In genomic region chr8:120735770-120736481, GRCm38 (mm10) we compare ENCODE assay signal across 8 mouse cellular contexts. TPM values are rescaled to one million over a fixed set of nuclear protein-coding genes. Genes with fewer than 3 reads are reported as not detected.
A peak's percentile ranks its signal among the peaks of the same experiment; 100 is the strongest.
DNase-seq lines count a peak whose midpoint lies in the region; ATAC-seq lines count a peak whose summit lies in the region.

TSS of gene Irf8 (plus strand) at chr8:120736358.

- peak; percentile 73; the same call in 1 of the 2 replicates for ATAC-seq in embryonic facial prominence, embryonic 13.5 days (ENCODE audit: insufficient number of reproducible peaks, insufficient read depth, low FRiP score, low TSS enrichment, low read depth)
- ATAC-seq in midbrain, embryonic 11.5 days (ENCODE audit: low FRiP score) = peak; percentile 87

- DNase-seq in adrenal gland, postnatal 36 days = peak; percentile 93 to 94
- DNase-seq in heart, adult 18-20 months = peak; percentile 92 to 93
- peak; percentile 87 for DNase-seq in kidney, adult 11 months
- peak; percentile 84 for DNase-seq in limb, embryonic 10.5 days (ENCODE audit: low spot score)
- DNase-seq in midbrain, embryonic 11.5 days (ENCODE audit: low spot score, missing footprints) = peak; percentile 97
- DNase-seq in right cerebral cortex, postnatal 4 days = peak; percentile 88
- DNase-seq in urinary bladder, postnatal 4 days (ENCODE audit: low spot score in 2 of 2) = peak; percentile 83 to 89

- H3K9me3 ChIP-seq in embryonic facial prominence, embryonic 13.5 days = no peaks in the 10 kb centered on the region
- no peaks in the 10 kb centered on the region for H3K9me3 ChIP-seq in limb, embryonic 10.5 days (replicated peaks)
- H3K9me3 ChIP-seq in midbrain, embryonic 11.5 days (ENCODE audit: control insufficient read depth, low read length) = no peaks in the 10 kb centered on the region

- peak within 1 kb of the TSS; percentile 70 for H3K9ac ChIP-seq in embryonic facial prominence, embryonic 13.5 days
- peak within 1 kb of the TSS; percentile 50 for H3K9ac ChIP-seq in midbrain, embryonic 11.5 days (ENCODE audit: low read length)

- H3K4me2 ChIP-seq in embryonic facial prominence, embryonic 13.5 days = peak within 1 kb of the TSS; percentile 96
- peak within 1 kb of the TSS; percentile 91 for H3K4me2 ChIP-seq in midbrain, embryonic 11.5 days

- peak within 1 kb of the TSS; percentile 51 for H3K4me3 ChIP-seq in embryonic facial prominence, embryonic 13.5 days
- H3K4me3 ChIP-seq in limb, embryonic 10.5 days = peak within 1 kb of the TSS; percentile 61
- H3K4me3 ChIP-seq in midbrain, embryonic 11.5 days (ENCODE audit: low read depth, low read length) = peak within 1 kb of the TSS; percentile 49

- under 1% methylated on average over 60 of the region's 62 CpGs for WGBS in embryonic facial prominence, embryonic 13.5 days
- 1% methylated on average over 62 of the region's 62 CpGs for WGBS in limb, embryonic 10.5 days
- whole genome bisulfite sequencing in midbrain, embryonic 11.5 days = under 1% methylated on average over 59 of the region's 62 CpGs

- no peaks in the 10 kb centered on the region for H3K36me3 ChIP-seq in embryonic facial prominence, embryonic 13.5 days
- no peaks in the 10 kb centered on the region for H3K36me3 ChIP-seq in limb, embryonic 10.5 days
- H3K36me3 ChIP-seq in midbrain, embryonic 11.5 days (ENCODE audit: control insufficient read depth, insufficient read depth, low read length) = no peaks in the 10 kb centered on the region

- peaks cover 60% of the 10 kb centered on the region for H3K27me3 ChIP-seq in embryonic facial prominence, embryonic 13.5 days
- peaks cover 90% of the 10 kb centered on the region for H3K27me3 ChIP-seq in limb, embryonic 10.5 days (ENCODE audit: low read depth, poor library complexity, severe bottlenecking)
- H3K27me3 ChIP-seq in midbrain, embryonic 11.5 days (ENCODE audit: control insufficient read depth, insufficient read depth, low read length) = peaks cover 27% of the 10 kb centered on the region

- peaks cover 13% of the 10 kb centered on the region for H3K4me1 ChIP-seq in embryonic facial prominence, embryonic 13.5 days
- peaks cover 21% of the 10 kb centered on the region for H3K4me1 ChIP-seq in limb, embryonic 10.5 days
- H3K4me1 ChIP-seq in midbrain, embryonic 11.5 days (ENCODE audit: control insufficient read depth, insufficient read depth, low read length) = peaks cover 12% of the 10 kb centered on the region

- no peak within 1 kb of the TSS for H3K27ac ChIP-seq in embryonic facial prominence, embryonic 13.5 days
- H3K27ac ChIP-seq in limb, embryonic 10.5 days = 0 out of 2 replicates have a peak within 1 kb of the TSS, but pooled peaks have one; percentile 2
- no peak within 1 kb of the TSS for H3K27ac ChIP-seq in midbrain, embryonic 11.5 days (ENCODE audit: low read depth, low read length)

RNA-seq across cellular contexts. Expression of gene Irf8, which starts in this region (rescaled TPM):
- 10 to 100 TPM in 1 of 2 experiments, 1 to 10 TPM in 1; 9.8 to 44.7 TPM for total RNA-seq in adrenal gland, postnatal 36 days (2021)
- 3.9 and 4.6 TPM in 2 replicates for polyA plus RNA-seq in embryonic facial prominence, embryonic 13.5 days (2015; fragmentation: Nextera tagmentation; extraction: Ambion mirVana)
- total RNA-seq in heart, adult 18-20 months (2021) = 1 to 10 TPM; 4.8 to 6.9 TPM
- 1.4 and 1.7 TPM in 2 replicates for polyA plus RNA-seq in limb, embryonic 10.5 days (2016; fragmentation: Nextera tagmentation; extraction: Ambion mirVana)
- 4.7 and 4.9 TPM in 2 replicates for polyA plus RNA-seq in midbrain, embryonic 11.5 days (2014; fragmentation: Nextera tagmentation; extraction: Ambion mirVana)
